Mouse (Mus musculus) midbrain, embryonic 11.5 days (tissue): ENCODE results near the gene Atg4a-ps. TPM values are rescaled to one million over a fixed set of nuclear protein-coding genes. Genes with fewer than 3 reads are reported as not detected.
A peak's percentile ranks its signal among the peaks of the same experiment; 100 is the strongest.

Experiments used
- ATAC-seq: fragments of 200-750 bp; cut with Nextera tagmentation; 2 replicates; pipeline ENCODE4 v1.8.0; 2017; ENCODE audit warnings: moderate TSS enrichment, moderate library complexity; ENCODE audit not compliant: low FRiP score
- DNase-seq: peaks from one replicate; pipeline ENCODE4 v3.0.0; 2015; ENCODE audit warnings: low spot score; ENCODE audit errors: missing footprints
- H3K27ac ChIP-seq: fragments of 300-500 bp; sonication (generic); 2 replicates; pipeline ENCODE4 v1.5.1; 2014; ENCODE audit warnings: low read depth, low read length
- H3K27me3 ChIP-seq: fragments of 300-500 bp; sonication (generic); 2 replicates; pipeline ENCODE4 v1.6.1; 2014; ENCODE audit warnings: mild to moderate bottlenecking, low read length, moderate library complexity, mixed read lengths; ENCODE audit not compliant: control insufficient read depth, insufficient read depth
- H3K36me3 ChIP-seq: fragments of 300-500 bp; sonication (generic); 2 replicates; pipeline ENCODE4 v1.6.1; 2014; ENCODE audit warnings: mild to moderate bottlenecking, low read length, moderate library complexity, mixed read lengths; ENCODE audit not compliant: control insufficient read depth, insufficient read depth
- H3K4me1 ChIP-seq: fragments of 300-500 bp; sonication (generic); 2 replicates; pipeline ENCODE4 v1.6.1; 2014; ENCODE audit warnings: low read length; ENCODE audit not compliant: control insufficient read depth, insufficient read depth
- H3K4me2 ChIP-seq: fragments of 300-500 bp; sonication (generic); 2 replicates; pipeline ENCODE4 v1.6.1; 2014; ENCODE audit warnings: mild to moderate bottlenecking, moderate library complexity
- H3K4me3 ChIP-seq: fragments of 300-500 bp; sonication (generic); 2 replicates; pipeline ENCODE4 v1.5.1; 2014; ENCODE audit warnings: low read depth, low read length
- H3K9ac ChIP-seq: fragments of 300-500 bp; sonication (generic); 2 replicates; pipeline ENCODE4 v1.6.1; 2014; ENCODE audit warnings: low read length
- H3K9me3 ChIP-seq: fragments of 300-500 bp; sonication (generic); 2 replicates; pipeline ENCODE4 v1.6.1; 2016; ENCODE audit warnings: low read length; ENCODE audit not compliant: control insufficient read depth
- WGBS: fragments of 180-500 bp; shearing (Covaris S2); extraction: QIAGEN DNeasy Blood & Tissue Kit; methylation state at CpG from one replicate; pipeline ENCODE4 v1.1.7; 2014; 5-methylcytosine and 5-hydroxymethylcytosine counted together
- polyA plus RNA-seq: library from polyadenylated mRNA; unstranded; fragments of >200 nt; fragmentation: Nextera tagmentation; extraction: Ambion mirVana; gene quantifications from 2 replicates; pipeline ENCODE4 v1.2.1, GENCODE M21; 2014

Atg4a-ps gene
- polyA plus RNA-seq, 1 experiment from 2014 or later, result 0.08 TPM

- no peaks in the 10 kb centered on the region for H3K4me1 ChIP-seq
- 75% methylated on average over 4 of the region's 4 CpGs for WGBS
- DNase-seq (no peak), ATAC-seq (no peak)
- no peak overlapping the region for H3K4me3 ChIP-seq
- H3K9ac ChIP-seq, result no peak overlapping the region
- H3K27ac ChIP-seq, result no peak overlapping the region
- H3K27me3 ChIP-seq, result no peaks in the 10 kb centered on the region
- no peaks in the 10 kb centered on the region for H3K9me3 ChIP-seq
- no peaks in the 10 kb centered on the region for H3K36me3 ChIP-seq
- H3K4me2 ChIP-seq, result no peak overlapping the region
Observed at GRCm38 (mm10) chr3:103672113-103672512, 26.2 kb upstream of the Atg4a-ps start.

GRCm38 (mm10) chr3:103663385-103663784, 17.5 kb upstream of the Atg4a-ps start:
- Histone ChIP-seq H3K4me2 (no peak overlapping the region), H3K9me3 (no peaks in the 10 kb centered on the region), H3K4me3 (no peak overlapping the region), H3K36me3 (no peaks in the 10 kb centered on the region), H3K4me1 (no peaks in the 10 kb centered on the region), H3K9ac (no peak overlapping the region), H3K27me3 (no peaks in the 10 kb centered on the region), H3K27ac (no peak overlapping the region)
- WGBS, result 93% methylated on average over 3 of the region's 3 CpGs
- ATAC-seq (no peak), DNase-seq (no peak)

- no peaks in the 10 kb centered on the region for H3K4me1 ChIP-seq
- H3K27ac ChIP-seq, result no peak overlapping the region
- DNase-seq, result no peak
- H3K4me2 ChIP-seq, result no peak overlapping the region
- no peak overlapping the region for H3K4me3 ChIP-seq
- ATAC-seq, result no peak
- no peaks in the 10 kb centered on the region for H3K36me3 ChIP-seq
- no peaks in the 10 kb centered on the region for H3K9me3 ChIP-seq
- H3K9ac ChIP-seq, result no peak overlapping the region
- no peaks in the 10 kb centered on the region for H3K27me3 ChIP-seq
- 89% methylated on average over 8 of the region's 8 CpGs for WGBS
Observed at GRCm38 (mm10) chr3:103661714-103662113, 15.8 kb upstream of the Atg4a-ps start.

GRCm38 (mm10) chr3:103660012-103660411, 14.1 kb upstream of the Atg4a-ps start:
- no peak overlapping the region for H3K4me2 ChIP-seq
- no peak overlapping the region for H3K4me3 ChIP-seq
- H3K27me3 ChIP-seq, result no peaks in the 10 kb centered on the region
- no peak overlapping the region for H3K27ac ChIP-seq
- ATAC-seq, result no peak
- 79% methylated on average over 2 of the region's 2 CpGs for WGBS
- no peak for DNase-seq
- H3K9ac ChIP-seq, result no peak overlapping the region
- H3K4me1 ChIP-seq, result no peaks in the 10 kb centered on the region
- H3K36me3 ChIP-seq, result no peaks in the 10 kb centered on the region
- H3K9me3 ChIP-seq, result no peaks in the 10 kb centered on the region

GRCm38 (mm10) chr3:103650406-103650805, 4.5 kb upstream of the Atg4a-ps start:
- no peaks in the 10 kb centered on the region for H3K9me3 ChIP-seq
- no peak overlapping the region for H3K9ac ChIP-seq
- no peaks in the 10 kb centered on the region for H3K27me3 ChIP-seq
- H3K27ac ChIP-seq, result no peak overlapping the region
- no peak overlapping the region for H3K4me2 ChIP-seq
- H3K36me3 ChIP-seq, result no peaks in the 10 kb centered on the region
- ATAC-seq (no peak), DNase-seq (no peak)
- no peaks in the 10 kb centered on the region for H3K4me1 ChIP-seq
- no peak overlapping the region for H3K4me3 ChIP-seq
- 34% methylated on average over 1 of the region's 1 CpGs for WGBS

- Histone ChIP-seq H3K27me3 (no peaks in the 10 kb centered on the region), H3K36me3 (no peaks in the 10 kb centered on the region), H3K9me3 (no peaks in the 10 kb centered on the region), H3K4me1 (no peaks in the 10 kb centered on the region), H3K27ac (no peak overlapping the region), H3K9ac (no peak overlapping the region), H3K4me2 (no peak overlapping the region), H3K4me3 (no peak overlapping the region)
- ATAC-seq (no peak), DNase-seq (peak; percentile 39)
- WGBS, result 75% methylated on average over 6 of the region's 6 CpGs
Observed at GRCm38 (mm10) chr3:103649716-103650115, 3.8 kb upstream of the Atg4a-ps start.

GRCm38 (mm10) chr3:103648486-103648885, 2.6 kb upstream of the Atg4a-ps start:
- Histone ChIP-seq H3K4me3 (no peak overlapping the region), H3K27me3 (no peaks in the 10 kb centered on the region), H3K9me3 (no peaks in the 10 kb centered on the region), H3K4me2 (no peak overlapping the region), H3K27ac (no peak overlapping the region), H3K36me3 (no peaks in the 10 kb centered on the region), H3K4me1 (no peaks in the 10 kb centered on the region), H3K9ac (no peak overlapping the region)
- ATAC-seq, result no peak
- 88% methylated on average over 4 of the region's 4 CpGs for WGBS
- DNase-seq, result no peak

- Histone ChIP-seq H3K4me2 (no peak overlapping the region), H3K9me3 (no peaks in the 10 kb centered on the region), H3K27ac (no peak overlapping the region), H3K9ac (no peak overlapping the region), H3K4me3 (no peak overlapping the region), H3K36me3 (no peaks in the 10 kb centered on the region), H3K4me1 (no peaks in the 10 kb centered on the region), H3K27me3 (no peaks in the 10 kb centered on the region)
- no peak for DNase-seq
- WGBS, result 88% methylated on average over 11 of the region's 11 CpGs
- ATAC-seq, result no peak
Observed at GRCm38 (mm10) chr3:103647164-103647867, 1.4 kb upstream of the Atg4a-ps start.

- Histone ChIP-seq H3K4me1 (peaks cover 6% of the 10 kb centered on the region), H3K9ac (no peak overlapping the region), H3K27me3 (no peaks in the 10 kb centered on the region), H3K36me3 (no peaks in the 10 kb centered on the region), H3K27ac (no peak overlapping the region), H3K4me2 (no peak overlapping the region), H3K9me3 (no peaks in the 10 kb centered on the region), H3K4me3 (no peak overlapping the region)
- DNase-seq (no peak), ATAC-seq (no peak)
- WGBS, result 65% methylated on average over 7 of the region's 7 CpGs
Observed at GRCm38 (mm10) chr3:103641301-103641700, 4.6 kb downstream of the Atg4a-ps start.
